Mouse (Mus musculus) stomach, embryonic 15.5 days (tissue): ENCODE data around the gene Kcnma1. TPM values are rescaled to one million over a fixed set of nuclear protein-coding genes. Genes with fewer than 3 reads are reported as not detected.

Experiments
- ATAC-seq: fragments of 200-750 bp; cut with Nextera tagmentation; 2 replicates; pipeline ENCODE4 v1.8.0; 2017; ENCODE audit warnings: low read depth, moderate number of reproducible peaks, moderate TSS enrichment; ENCODE audit not compliant: insufficient read depth, low FRiP score
- H3K27ac ChIP-seq: fragments of 300-500 bp; sonication (generic); 2 replicates; pipeline ENCODE4 v1.5.1; 2015; ENCODE audit warnings: mild to moderate bottlenecking, inconsistent platforms
- H3K27me3 ChIP-seq: fragments of 300-500 bp; sonication (generic); replicated peaks from 2 replicates; pipeline ENCODE4 v1.6.1; 2015; ENCODE audit warnings: inconsistent platforms
- H3K36me3 ChIP-seq: fragments of 300-500 bp; sonication (generic); 2 replicates; pipeline ENCODE4 v1.6.1; 2015; ENCODE audit warnings: inconsistent platforms
- H3K4me1 ChIP-seq: fragments of 300-500 bp; sonication (generic); 2 replicates; pipeline ENCODE4 v1.6.1; 2015; ENCODE audit warnings: inconsistent platforms
- H3K4me2 ChIP-seq: fragments of 300-500 bp; sonication (generic); 2 replicates; pipeline ENCODE4 v1.6.1; 2015; ENCODE audit warnings: mild to moderate bottlenecking, inconsistent platforms
- H3K4me3 ChIP-seq: fragments of 300-500 bp; sonication (generic); replicated peaks from 2 replicates; pipeline ENCODE4 v1.5.1; 2015; ENCODE audit warnings: inconsistent platforms
- H3K9ac ChIP-seq: fragments of 300-500 bp; sonication (generic); 2 replicates; pipeline ENCODE4 v1.6.1; 2015; ENCODE audit warnings: inconsistent platforms
- H3K9me3 ChIP-seq: fragments of 300-500 bp; sonication (generic); 2 replicates; pipeline ENCODE4 v1.6.1; 2016; ENCODE audit warnings: inconsistent platforms
- WGBS: fragments of 180-500 bp; shearing (Covaris S2); methylation state at CpG from one replicate; pipeline ENCODE4 v1.1.7; 2015; 5-methylcytosine and 5-hydroxymethylcytosine counted together
- polyA plus RNA-seq: library from polyadenylated mRNA; unstranded; fragments of >200 nt; fragmentation: Nextera tagmentation; extraction: Ambion mirVana; gene quantifications from 2 replicates; pipeline ENCODE4 v1.2.1, GENCODE M21; 2015

The Kcnma1 gene
- polyA plus RNA-seq, 1 experiment from 2014 or later = 11.2 TPM

DNA sequence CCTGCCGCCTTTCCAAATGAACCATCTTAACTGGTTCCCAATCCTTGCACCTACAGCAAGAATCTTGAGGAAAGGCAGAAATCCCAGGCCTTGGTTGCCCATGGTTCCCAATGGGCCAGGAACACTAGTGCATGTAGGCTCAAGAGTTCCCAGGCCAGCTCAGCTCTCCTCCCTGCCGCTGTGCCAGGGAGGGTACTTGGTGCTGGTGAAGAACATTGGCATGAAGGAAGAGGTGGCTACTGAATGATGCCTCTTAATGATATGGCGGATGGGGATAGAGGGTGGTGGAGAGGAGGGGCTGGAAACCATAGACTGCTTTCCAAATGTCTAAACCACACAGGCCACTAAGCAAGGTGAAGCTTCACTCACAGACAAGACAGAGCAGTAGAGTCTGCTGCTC, 627.5 kb downstream of the Kcnma1 start:
- Histone ChIP-seq H3K9ac (no peak overlapping the region), H3K4me3 (no peak overlapping the region), H3K36me3 (no peaks in the 10 kb centered on the region), H3K9me3 (no peaks in the 10 kb centered on the region), H3K4me1 (no peaks in the 10 kb centered on the region), H3K4me2 (no peak overlapping the region), H3K27ac (no peak overlapping the region), H3K27me3 (no peaks in the 10 kb centered on the region)
- no peak for ATAC-seq
- WGBS = 97% methylated on average over 3 of the region's 3 CpGs

GRCm38 (mm10) chr14:23385776-23386608, 628.3 kb downstream of the Kcnma1 start:
- no peak overlapping the region for H3K9ac ChIP-seq
- no peak overlapping the region for H3K4me2 ChIP-seq
- H3K27me3 ChIP-seq = no peaks in the 10 kb centered on the region
- H3K36me3 ChIP-seq = no peaks in the 10 kb centered on the region
- no peak for ATAC-seq
- H3K9me3 ChIP-seq = no peaks in the 10 kb centered on the region
- H3K4me1 ChIP-seq = no peaks in the 10 kb centered on the region
- 51% methylated on average over 11 of the region's 11 CpGs for WGBS
- H3K4me3 ChIP-seq = no peak overlapping the region
- H3K27ac ChIP-seq = no peak overlapping the region

DNA sequence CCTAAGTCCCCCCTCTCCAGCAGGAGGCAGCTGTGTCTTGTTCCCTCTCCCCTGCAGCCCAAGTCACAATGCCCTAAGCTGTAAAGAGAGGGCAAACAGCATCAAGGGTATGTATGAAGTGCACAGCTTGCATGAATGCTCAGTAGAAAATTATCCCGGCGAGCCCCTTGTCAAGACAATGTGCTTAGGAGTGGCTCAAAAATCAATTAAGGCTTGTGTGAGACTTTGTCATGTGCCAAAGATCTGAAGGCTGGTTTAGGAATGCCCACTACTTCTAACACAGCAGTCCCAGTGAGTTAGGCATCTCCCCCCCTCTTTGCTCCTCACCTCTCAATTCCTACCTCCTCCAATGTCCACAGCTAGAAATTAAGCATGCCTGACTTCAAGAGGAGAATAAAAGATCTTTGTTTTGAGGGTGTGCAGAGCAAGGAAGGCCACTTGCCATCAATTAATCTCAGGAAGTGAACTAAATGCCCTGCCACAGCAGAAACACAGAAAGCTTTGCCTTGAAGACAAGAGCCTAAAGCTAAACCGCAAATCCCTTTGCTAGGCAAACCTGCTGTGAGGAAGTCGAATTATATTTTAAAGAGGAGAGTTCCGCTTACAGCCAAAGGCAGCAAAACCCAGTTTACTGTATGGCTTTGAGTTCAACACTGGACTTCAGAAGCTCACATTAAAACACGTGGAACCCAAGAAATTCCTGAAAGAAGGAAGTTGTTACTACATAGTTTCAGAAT, 635.8 kb downstream of the Kcnma1 start:
- H3K9ac ChIP-seq = no peak overlapping the region
- H3K27ac ChIP-seq = no peak overlapping the region
- WGBS = 40% methylated on average over 6 of the region's 6 CpGs
- no peaks in the 10 kb centered on the region for H3K4me1 ChIP-seq
- no peak for ATAC-seq
- no peak overlapping the region for H3K4me2 ChIP-seq
- no peak overlapping the region for H3K4me3 ChIP-seq
- no peaks in the 10 kb centered on the region for H3K27me3 ChIP-seq
- no peaks in the 10 kb centered on the region for H3K36me3 ChIP-seq
- H3K9me3 ChIP-seq = no peaks in the 10 kb centered on the region

DNA sequence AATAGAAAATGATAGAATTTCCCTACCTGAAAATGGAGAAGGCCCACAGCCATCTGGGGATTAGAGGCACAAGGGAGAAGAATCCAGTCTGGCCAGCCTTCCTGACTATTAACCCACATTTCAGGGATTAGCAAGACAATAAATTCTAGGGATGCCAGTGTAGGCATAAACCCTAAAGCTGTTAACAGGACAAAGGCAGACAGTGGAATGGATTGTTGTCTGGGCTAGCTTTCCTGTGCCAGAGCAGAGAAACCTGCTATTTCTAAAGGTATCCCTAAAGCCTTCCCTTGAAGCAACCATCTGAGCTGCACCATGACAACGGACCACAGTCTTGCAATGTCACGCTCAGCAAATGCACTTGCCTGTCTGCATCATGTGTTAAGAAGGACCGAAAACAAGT, 642.3 kb downstream of the Kcnma1 start:
- no peak overlapping the region for H3K9ac ChIP-seq
- no peak for ATAC-seq
- no peaks in the 10 kb centered on the region for H3K9me3 ChIP-seq
- no peaks in the 10 kb centered on the region for H3K4me1 ChIP-seq
- H3K4me2 ChIP-seq = no peak overlapping the region
- H3K36me3 ChIP-seq = no peaks in the 10 kb centered on the region
- no peak overlapping the region for H3K4me3 ChIP-seq
- H3K27ac ChIP-seq = no peak overlapping the region
- WGBS = 84% methylated on average over 3 of the region's 3 CpGs
- H3K27me3 ChIP-seq = no peaks in the 10 kb centered on the region

GRCm38 (mm10) chr14:23360491-23360995, 653.7 kb downstream of the Kcnma1 start:
- 55% methylated on average over 11 of the region's 11 CpGs for WGBS
- no peaks in the 10 kb centered on the region for H3K36me3 ChIP-seq
- H3K27me3 ChIP-seq = no peaks in the 10 kb centered on the region
- H3K27ac ChIP-seq = no peak overlapping the region
- no peak overlapping the region for H3K4me3 ChIP-seq
- no peak overlapping the region for H3K4me2 ChIP-seq
- no peaks in the 10 kb centered on the region for H3K4me1 ChIP-seq
- no peak overlapping the region for H3K9ac ChIP-seq
- no peaks in the 10 kb centered on the region for H3K9me3 ChIP-seq
- ATAC-seq = no peak

GRCm38 (mm10) chr14:23358776-23359175, 655.5 kb downstream of the Kcnma1 start:
- H3K4me3 ChIP-seq = no peak overlapping the region
- no peak for ATAC-seq
- no peaks in the 10 kb centered on the region for H3K9me3 ChIP-seq
- H3K27ac ChIP-seq = no peak overlapping the region
- no peak overlapping the region for H3K4me2 ChIP-seq
- WGBS = 87% methylated on average over 6 of the region's 6 CpGs
- no peaks in the 10 kb centered on the region for H3K27me3 ChIP-seq
- H3K4me1 ChIP-seq = no peaks in the 10 kb centered on the region
- H3K9ac ChIP-seq = no peak overlapping the region
- no peaks in the 10 kb centered on the region for H3K36me3 ChIP-seq

DNA sequence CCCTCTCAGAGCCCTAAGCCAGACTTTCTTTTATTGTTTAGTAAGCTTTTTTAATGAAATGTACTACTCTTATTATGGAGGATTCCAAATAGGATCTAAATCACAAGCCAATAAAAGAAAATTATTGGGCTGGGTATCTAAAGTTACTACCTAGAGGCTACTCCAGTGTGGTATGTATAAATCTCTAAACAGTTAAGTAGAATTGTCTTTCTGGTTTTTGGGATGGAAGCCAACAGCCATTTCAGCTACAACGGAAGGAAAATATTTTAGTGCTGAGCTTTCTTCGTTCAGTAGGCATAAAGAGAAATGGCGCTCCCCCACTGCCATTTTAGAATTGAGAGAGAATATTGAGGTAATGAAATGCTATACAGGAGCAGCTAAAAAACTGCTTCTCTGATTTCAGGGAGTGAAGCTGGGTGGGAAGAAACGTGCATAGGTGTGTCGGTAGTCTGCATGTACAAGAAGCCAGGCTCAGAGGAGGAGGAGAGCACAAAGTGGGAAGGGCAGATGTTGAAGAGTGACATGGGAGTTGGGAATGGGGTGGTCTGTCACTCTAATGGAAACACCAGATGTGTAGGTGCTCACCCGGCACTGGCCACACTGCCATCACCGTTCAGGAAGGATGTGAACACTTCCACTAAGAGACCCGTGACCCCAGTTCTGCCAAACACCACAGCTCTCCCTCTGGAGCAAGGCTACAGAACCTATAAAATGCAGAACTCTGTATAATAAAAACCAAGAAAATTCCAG, 656.6 kb downstream of the Kcnma1 start:
- Histone ChIP-seq H3K9me3 (no peaks in the 10 kb centered on the region), H3K36me3 (no peaks in the 10 kb centered on the region), H3K4me1 (no peaks in the 10 kb centered on the region), H3K27ac (no peak overlapping the region), H3K4me2 (no peak overlapping the region), H3K4me3 (no peak overlapping the region), H3K27me3 (no peaks in the 10 kb centered on the region), H3K9ac (no peak overlapping the region)
- no peak for ATAC-seq
- WGBS = 74% methylated on average over 8 of the region's 8 CpGs

DNA sequence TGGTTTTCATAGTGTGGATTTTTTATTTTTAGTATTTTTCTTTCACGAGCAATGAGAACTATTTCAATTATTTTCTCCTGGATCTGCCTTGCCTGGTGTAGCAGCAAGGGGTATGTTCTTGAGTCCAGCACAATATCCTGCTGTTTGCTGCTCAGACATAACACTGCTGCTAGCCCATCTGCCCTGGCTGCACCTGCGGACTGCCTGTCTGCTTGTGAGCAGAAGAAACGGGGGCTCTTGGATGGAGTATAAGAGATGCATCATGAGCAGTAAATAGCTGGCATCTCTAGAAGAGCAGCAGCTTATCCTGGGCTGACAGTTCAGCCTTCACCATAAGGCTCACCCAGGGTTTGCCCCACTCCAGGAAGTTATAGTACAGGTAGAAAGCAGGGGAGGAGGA, 687.5 kb downstream of the Kcnma1 start:
- WGBS = 84% methylated on average over 3 of the region's 3 CpGs
- no peak for ATAC-seq
- H3K9me3 ChIP-seq = no peaks in the 10 kb centered on the region
- H3K4me1 ChIP-seq = no peaks in the 10 kb centered on the region
- H3K27ac ChIP-seq = no peak overlapping the region
- H3K4me2 ChIP-seq = no peak overlapping the region
- no peak overlapping the region for H3K4me3 ChIP-seq
- no peaks in the 10 kb centered on the region for H3K36me3 ChIP-seq
- H3K27me3 ChIP-seq = no peaks in the 10 kb centered on the region
- no peak overlapping the region for H3K9ac ChIP-seq

DNA sequence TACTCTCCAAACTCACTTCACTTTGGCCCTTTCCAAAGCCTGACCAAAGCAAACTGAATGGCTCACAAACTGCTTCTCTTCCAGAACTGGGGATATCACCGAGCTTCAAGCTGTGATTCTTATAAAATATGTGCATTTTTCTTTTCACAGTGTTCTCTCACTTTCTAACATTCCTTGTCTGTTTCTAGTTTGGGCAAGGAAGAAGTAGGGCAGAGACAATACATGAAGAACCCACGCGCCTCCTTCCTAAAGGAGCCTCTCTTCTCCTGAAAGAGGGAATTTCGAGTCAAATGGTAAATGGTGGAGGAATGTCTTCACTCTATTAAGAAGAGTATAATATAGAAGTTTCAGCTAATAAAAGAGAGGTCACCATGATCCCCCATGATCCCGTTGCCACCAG, 709.0 kb downstream of the Kcnma1 start:
- H3K4me2 ChIP-seq = no peak overlapping the region
- ATAC-seq = no peak
- H3K36me3 ChIP-seq = no peaks in the 10 kb centered on the region
- 80% methylated on average over 5 of the region's 5 CpGs for WGBS
- no peak overlapping the region for H3K27ac ChIP-seq
- no peak overlapping the region for H3K9ac ChIP-seq
- H3K9me3 ChIP-seq = no peaks in the 10 kb centered on the region
- no peaks in the 10 kb centered on the region for H3K27me3 ChIP-seq
- H3K4me1 ChIP-seq = no peaks in the 10 kb centered on the region
- no peak overlapping the region for H3K4me3 ChIP-seq

DNA sequence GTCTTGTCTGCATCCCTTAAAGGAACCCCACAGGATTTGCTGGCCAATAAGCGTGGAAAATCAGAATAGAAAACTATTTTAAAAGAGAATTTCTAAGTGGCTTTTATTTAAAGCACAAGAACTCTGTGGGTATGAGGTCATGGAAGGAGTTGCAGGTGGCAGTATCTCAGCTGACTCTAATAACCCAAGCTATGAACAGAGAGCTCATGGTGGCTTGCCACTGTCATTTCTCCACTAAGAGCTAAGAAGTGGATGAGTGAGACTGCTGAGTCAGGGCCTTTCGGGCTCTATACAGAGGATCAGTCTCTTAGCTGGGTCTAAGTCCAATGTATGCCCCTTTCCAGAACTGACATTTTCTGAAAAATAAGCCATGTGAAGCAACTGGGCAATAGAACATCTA, 713.8 kb downstream of the Kcnma1 start:
- no peaks in the 10 kb centered on the region for H3K27me3 ChIP-seq
- no peak overlapping the region for H3K9ac ChIP-seq
- H3K9me3 ChIP-seq = no peaks in the 10 kb centered on the region
- ATAC-seq = no peak
- no peaks in the 10 kb centered on the region for H3K36me3 ChIP-seq
- 82% methylated on average over 2 of the region's 2 CpGs for WGBS
- H3K4me1 ChIP-seq = no peaks in the 10 kb centered on the region
- H3K27ac ChIP-seq = no peak overlapping the region
- no peak overlapping the region for H3K4me2 ChIP-seq
- H3K4me3 ChIP-seq = no peak overlapping the region

- H3K36me3 ChIP-seq = no peaks in the 10 kb centered on the region
- no peaks in the 10 kb centered on the region for H3K27me3 ChIP-seq
- 56% methylated on average over 2 of the region's 2 CpGs for WGBS
- ATAC-seq = no peak
- H3K4me2 ChIP-seq = no peak overlapping the region
- H3K4me1 ChIP-seq = no peaks in the 10 kb centered on the region
- no peak overlapping the region for H3K9ac ChIP-seq
- no peak overlapping the region for H3K4me3 ChIP-seq
- H3K9me3 ChIP-seq = no peaks in the 10 kb centered on the region
- H3K27ac ChIP-seq = no peak overlapping the region
Measured at GRCm38 (mm10) chr14:23290634-23291033, 723.7 kb downstream of the Kcnma1 start.
